Mouse (Mus musculus) forebrain, embryonic 11.5 days (tissue): Measurements from ENCODE around the gene Smad1. TPM values are rescaled to one million over a fixed set of nuclear protein-coding genes. Genes with fewer than 3 reads are reported as not detected.

Source experiments
- ATAC-seq: fragments of 200-750 bp; cut with Nextera tagmentation; replicated peaks from 2 replicates; pipeline ENCODE4 v1.8.0; 2017; ENCODE audit warnings: moderate TSS enrichment; ENCODE audit not compliant: low FRiP score
- DNase-seq: peaks from one replicate; pipeline ENCODE4 v3.0.0-alpha.2; 2017; ENCODE audit warnings: low spot score
- H3K27ac ChIP-seq: fragments of 300-500 bp; sonication (generic); 2 replicates; pipeline ENCODE4 v1.5.1; 2014; ENCODE audit warnings: low read depth, low read length
- H3K27me3 ChIP-seq: fragments of 300-500 bp; sonication (generic); 2 replicates; pipeline ENCODE4 v1.6.1; 2014; ENCODE audit warnings: mild to moderate bottlenecking, low read length, mixed read lengths; ENCODE audit not compliant: control insufficient read depth, insufficient read depth
- H3K36me3 ChIP-seq: fragments of 300-500 bp; sonication (generic); 2 replicates; pipeline ENCODE4 v1.6.1; 2014; ENCODE audit warnings: mild to moderate bottlenecking, low read length, moderate library complexity, mixed read lengths; ENCODE audit not compliant: control insufficient read depth, insufficient read depth
- H3K4me1 ChIP-seq: fragments of 300-500 bp; sonication (generic); replicated peaks from 2 replicates; pipeline ENCODE4 v1.6.1; 2014; ENCODE audit warnings: low read length, mixed read lengths; ENCODE audit not compliant: control insufficient read depth, insufficient read depth
- H3K4me2 ChIP-seq: fragments of 300-500 bp; sonication (generic); 2 replicates; pipeline ENCODE4 v1.6.1; 2014; ENCODE audit warnings: low read depth, mild to moderate bottlenecking, low read length, moderate library complexity, mixed read lengths; ENCODE audit not compliant: severe bottlenecking
- H3K4me3 ChIP-seq: fragments of 300-500 bp; sonication (generic); 2 replicates; pipeline ENCODE4 v1.5.1; 2014; ENCODE audit warnings: low read depth, low read length
- H3K9ac ChIP-seq: fragments of 300-500 bp; sonication (generic); 2 replicates; pipeline ENCODE4 v1.6.1; 2014; ENCODE audit warnings: low read length
- H3K9me3 ChIP-seq: fragments of 300-500 bp; sonication (generic); 2 replicates; pipeline ENCODE4 v1.6.1; 2016; ENCODE audit warnings: low read length, mixed read lengths; ENCODE audit not compliant: control insufficient read depth
- WGBS: fragments of 180-500 bp; shearing (Covaris S2); extraction: QIAGEN DNeasy Blood & Tissue Kit; methylation state at CpG from one replicate; pipeline ENCODE4 v1.1.7; 2014; 5-methylcytosine and 5-hydroxymethylcytosine counted together
- polyA plus RNA-seq: library from polyadenylated mRNA; unstranded; fragments of >200 nt; fragmentation: Nextera tagmentation; extraction: Ambion mirVana; gene quantifications from 2 replicates; pipeline ENCODE4 v1.2.1, GENCODE M21; 2014

Gene Smad1
- polyA plus RNA-seq, 1 experiment from 2014 or later = 57.6 TPM

DNA sequence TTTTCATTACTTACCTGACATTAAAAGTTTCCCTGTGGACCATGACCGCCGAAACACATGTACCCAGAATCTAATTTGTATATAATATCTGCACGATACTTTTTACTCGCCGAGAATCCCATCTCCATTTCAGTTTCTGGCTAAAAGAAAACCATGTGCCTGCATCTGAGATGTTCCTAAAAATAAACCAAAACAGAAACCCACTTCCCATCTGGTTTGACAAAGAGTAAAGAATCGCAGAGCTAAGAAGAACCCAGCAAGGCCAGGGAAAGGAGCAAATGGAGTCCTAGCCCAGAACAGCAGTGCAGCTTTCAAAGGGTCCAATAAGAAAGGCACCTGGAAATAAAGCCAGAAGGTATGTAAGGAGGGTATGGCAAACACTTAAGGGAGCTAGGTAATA, 30.2 kb downstream of the Smad1 start:
- no peaks in the 10 kb centered on the region for H3K9me3 ChIP-seq
- no peak overlapping the region for H3K27ac ChIP-seq
- H3K4me2 ChIP-seq = no peak overlapping the region
- DNase-seq (no peak), ATAC-seq (no peak)
- no peak overlapping the region for H3K4me3 ChIP-seq
- H3K9ac ChIP-seq = no peak overlapping the region
- 91% methylated on average over 6 of the region's 6 CpGs for WGBS
- peaks cover 3% of the 10 kb centered on the region; the same call in 1 of the 2 replicates for H3K36me3 ChIP-seq
- no peaks in the 10 kb centered on the region for H3K4me1 ChIP-seq
- H3K27me3 ChIP-seq = no peaks in the 10 kb centered on the region

DNA sequence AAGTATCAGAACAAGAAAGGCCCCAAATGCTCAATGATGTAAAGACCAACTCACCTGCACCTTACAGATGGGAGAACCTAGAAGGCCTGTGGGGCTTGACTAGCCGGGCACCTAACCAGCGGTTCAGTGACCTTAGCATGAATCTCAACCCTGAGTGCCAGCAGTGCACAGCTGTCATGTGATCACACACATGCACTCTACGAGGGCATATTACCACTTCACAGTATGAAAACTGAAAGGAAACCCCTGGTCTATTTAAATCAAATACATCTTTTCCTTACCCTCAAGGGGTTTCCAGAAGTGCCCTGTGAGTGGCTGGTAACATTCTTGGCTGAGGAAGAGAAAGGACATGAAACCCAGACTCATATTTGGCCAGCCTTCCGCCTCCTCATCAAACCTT, 31.4 kb downstream of the Smad1 start:
- Histone ChIP-seq H3K9me3 (no peaks in the 10 kb centered on the region), H3K27ac (no peak overlapping the region), H3K27me3 (no peaks in the 10 kb centered on the region), H3K4me2 (no peak overlapping the region), H3K9ac (no peak overlapping the region), H3K36me3 (peaks cover 3% of the 10 kb centered on the region; the same call in 1 of the 2 replicates), H3K4me1 (no peaks in the 10 kb centered on the region), H3K4me3 (no peak overlapping the region)
- no peak for DNase-seq
- WGBS = 92% methylated on average over 4 of the region's 4 CpGs
- ATAC-seq = no peak

DNA sequence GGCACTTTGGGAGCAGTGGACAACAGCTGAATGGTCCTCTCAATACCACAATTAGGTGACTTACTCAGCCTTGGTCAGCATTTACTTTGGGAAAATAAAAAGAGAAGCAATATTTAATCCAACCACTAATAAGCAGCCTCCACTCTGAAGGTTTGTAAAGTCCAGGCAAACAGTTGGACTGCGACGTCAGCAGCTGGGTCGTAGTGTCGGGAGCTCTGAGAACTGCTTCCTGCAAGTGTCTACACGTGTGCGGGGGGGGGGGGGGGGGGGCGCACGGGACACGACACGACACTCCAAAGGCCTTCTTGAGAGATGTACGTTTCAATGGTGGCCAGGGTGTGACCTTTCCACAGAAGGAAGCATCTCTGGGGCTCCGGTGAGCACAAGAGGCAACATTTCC, 32.0 kb downstream of the Smad1 start:
- Histone ChIP-seq H3K4me2 (no peak overlapping the region), H3K4me3 (no peak overlapping the region), H3K36me3 (peaks cover 3% of the 10 kb centered on the region; the same call in 1 of the 2 replicates), H3K27me3 (no peaks in the 10 kb centered on the region), H3K9me3 (no peaks in the 10 kb centered on the region), H3K27ac (no peak overlapping the region), H3K4me1 (no peaks in the 10 kb centered on the region), H3K9ac (no peak overlapping the region)
- ATAC-seq = no peak
- WGBS = 86% methylated on average over 12 of the region's 12 CpGs
- no peak for DNase-seq

DNA sequence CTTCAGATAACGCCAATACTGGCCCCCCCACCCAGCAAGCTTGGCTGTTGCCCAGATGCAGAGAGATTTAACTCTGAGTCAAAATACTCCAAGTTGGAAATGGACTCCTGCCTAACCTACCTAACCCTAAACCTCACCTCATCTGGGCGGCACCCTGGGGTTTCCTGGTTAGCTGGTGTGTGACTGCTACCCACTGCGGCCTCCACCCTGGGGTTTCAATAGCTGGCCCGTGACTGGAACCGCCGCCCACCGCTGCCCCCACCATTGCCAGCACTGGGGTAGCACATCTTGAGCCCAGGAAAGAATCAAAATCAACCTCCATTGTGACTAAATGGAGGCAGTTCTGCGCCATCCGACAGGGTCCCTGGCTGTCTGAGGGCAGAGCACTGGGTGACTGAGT, 33.1 kb downstream of the Smad1 start:
- ATAC-seq (no peak), DNase-seq (no peak)
- Histone ChIP-seq H3K27me3 (no peaks in the 10 kb centered on the region), H3K9ac (no peak overlapping the region), H3K36me3 (peaks cover under 1% of the 10 kb centered on the region; the same call in 1 of the 2 replicates), H3K9me3 (no peaks in the 10 kb centered on the region), H3K4me3 (no peak overlapping the region), H3K4me2 (no peak overlapping the region), H3K4me1 (no peaks in the 10 kb centered on the region), H3K27ac (no peak overlapping the region)
- WGBS = 92% methylated on average over 9 of the region's 9 CpGs

DNA sequence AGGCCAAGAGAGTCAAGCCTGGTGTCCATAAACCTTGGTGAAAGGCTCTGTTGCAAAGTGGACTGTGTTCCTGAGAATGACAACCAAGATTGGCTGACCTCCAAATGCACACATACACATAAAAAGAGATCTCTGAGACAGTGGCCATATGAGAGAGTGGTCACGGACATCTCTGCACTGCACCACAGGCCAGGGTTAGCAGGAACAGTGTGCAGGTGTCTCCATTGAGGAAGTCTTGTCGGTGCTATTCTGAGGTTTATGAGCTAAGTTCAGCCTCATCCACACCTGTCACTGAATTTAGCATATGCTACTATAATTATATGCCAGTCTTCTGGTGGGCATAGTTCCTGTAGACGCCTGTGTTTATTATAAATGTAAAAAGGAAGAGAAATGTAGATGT, 33.6 kb downstream of the Smad1 start:
- WGBS = 90% methylated on average over 3 of the region's 3 CpGs
- no peak for ATAC-seq

DNA sequence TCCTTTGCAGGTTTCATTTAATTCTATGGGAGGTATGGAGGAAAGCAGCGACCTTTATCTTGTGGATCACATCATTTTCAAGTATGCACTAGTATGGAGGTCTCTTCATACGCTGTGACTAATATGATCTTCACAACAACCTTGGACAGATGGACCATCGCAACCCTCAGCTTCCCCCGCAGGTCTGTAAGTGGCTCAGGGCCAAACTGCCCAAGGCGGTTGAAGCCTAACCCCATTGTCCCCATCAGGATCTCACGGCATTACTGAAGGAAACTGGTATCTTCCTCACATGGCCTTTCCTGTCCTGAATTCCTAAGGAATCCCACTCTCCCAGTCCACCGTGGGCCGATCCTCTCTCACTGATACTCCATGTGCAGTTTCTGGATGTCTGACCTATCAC, 34.5 kb downstream of the Smad1 start:
- Histone ChIP-seq H3K9me3 (no peaks in the 10 kb centered on the region), H3K4me1 (0 out of 2 replicates have a peak, but pooled peaks cover 2% of the 10 kb centered on the region), H3K36me3 (no peaks in the 10 kb centered on the region), H3K27me3 (no peaks in the 10 kb centered on the region), H3K4me3 (no peak overlapping the region), H3K4me2 (no peak overlapping the region), H3K9ac (no peak overlapping the region), H3K27ac (no peak overlapping the region)
- DNase-seq (no peak), ATAC-seq (no peak)
- WGBS = 94% methylated on average over 8 of the region's 8 CpGs

More for the DNA sequence above, 33.6 kb downstream of the Smad1 start:
- H3K4me2 ChIP-seq = no peak overlapping the region
- no peaks in the 10 kb centered on the region for H3K27me3 ChIP-seq
- no peak for DNase-seq
- H3K9ac ChIP-seq = no peak overlapping the region
- H3K36me3 ChIP-seq = no peaks in the 10 kb centered on the region
- no peaks in the 10 kb centered on the region for H3K9me3 ChIP-seq
- no peak overlapping the region for H3K4me3 ChIP-seq
- no peaks in the 10 kb centered on the region for H3K4me1 ChIP-seq
- H3K27ac ChIP-seq = no peak overlapping the region

DNA sequence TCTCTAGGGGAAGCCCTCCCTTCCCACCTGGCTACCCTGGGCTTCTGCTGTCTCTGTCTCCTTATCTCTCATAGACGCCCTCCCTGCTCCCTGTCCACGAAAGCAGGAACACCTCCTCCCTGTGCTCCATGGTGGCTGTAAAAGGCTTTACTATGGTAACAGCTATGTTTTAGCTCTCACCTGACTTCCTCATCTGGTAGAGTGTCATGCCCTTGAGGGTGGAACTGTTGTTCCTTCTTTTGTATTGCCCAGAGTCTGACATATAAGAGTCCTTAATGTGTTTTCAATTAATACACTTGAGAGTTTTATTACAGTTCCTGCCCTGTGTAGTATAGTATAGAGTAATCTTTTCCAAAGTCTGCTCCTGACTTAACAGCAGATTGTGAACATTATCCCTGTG, 36.9 kb downstream of the Smad1 start:
- H3K36me3 ChIP-seq = no peaks in the 10 kb centered on the region
- ATAC-seq (no peak), DNase-seq (no peak)
- H3K9me3 ChIP-seq = no peaks in the 10 kb centered on the region
- no peak overlapping the region for H3K27ac ChIP-seq
- H3K4me1 ChIP-seq = 0 out of 2 replicates have a peak, but pooled peaks cover 2% of the 10 kb centered on the region
- no peak overlapping the region for H3K4me3 ChIP-seq
- H3K4me2 ChIP-seq = no peak overlapping the region
- H3K27me3 ChIP-seq = no peaks in the 10 kb centered on the region
- WGBS = 77% methylated on average over 2 of the region's 2 CpGs
- H3K9ac ChIP-seq = no peak overlapping the region

DNA sequence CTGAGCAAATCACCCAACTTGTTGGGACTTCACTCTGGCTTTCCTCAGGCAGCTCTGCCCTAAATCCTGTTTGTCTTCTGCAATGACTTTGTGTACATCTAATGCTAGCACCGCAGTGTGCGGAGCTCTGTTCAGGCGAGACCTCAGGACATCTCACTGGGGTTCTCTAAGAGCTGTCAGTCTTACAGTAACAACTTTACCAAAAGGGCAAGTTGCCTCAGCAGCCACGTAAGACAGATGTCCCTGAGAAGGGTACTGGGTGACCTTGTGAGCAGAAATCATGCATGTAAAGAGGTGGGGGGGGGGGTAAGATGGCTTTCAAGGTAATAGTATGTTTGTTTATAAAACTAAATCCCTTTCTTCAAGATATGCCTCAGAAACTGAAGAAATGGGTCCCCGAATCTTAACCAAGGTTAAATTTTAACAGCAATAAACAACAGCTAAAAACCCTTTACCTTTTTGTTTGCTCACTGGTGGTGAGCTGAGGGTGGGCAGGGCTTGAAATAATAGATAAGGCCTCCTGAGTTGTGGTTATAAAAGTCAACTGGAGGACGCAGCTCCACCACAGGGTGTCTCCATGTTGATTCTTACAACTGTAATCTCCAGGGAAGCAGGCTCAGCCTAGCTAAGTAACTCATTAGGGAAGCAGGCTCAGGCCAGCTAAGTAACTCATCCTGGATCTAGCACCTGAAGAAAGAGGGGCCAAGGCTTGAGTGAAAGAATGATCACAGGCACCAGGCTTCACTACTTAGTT, 38.4 kb downstream of the Smad1 start:
- Histone ChIP-seq H3K9ac (no peak overlapping the region), H3K36me3 (no peaks in the 10 kb centered on the region), H3K9me3 (no peaks in the 10 kb centered on the region), H3K27me3 (no peaks in the 10 kb centered on the region), H3K4me2 (no peak overlapping the region), H3K4me3 (no peak overlapping the region), H3K4me1 (peaks cover 6% of the 10 kb centered on the region; the same call in 1 of the 2 replicates), H3K27ac (no peak overlapping the region)
- no peak for ATAC-seq
- DNase-seq = no peak
- whole genome bisulfite sequencing = 79% methylated on average over 6 of the region's 6 CpGs

DNA sequence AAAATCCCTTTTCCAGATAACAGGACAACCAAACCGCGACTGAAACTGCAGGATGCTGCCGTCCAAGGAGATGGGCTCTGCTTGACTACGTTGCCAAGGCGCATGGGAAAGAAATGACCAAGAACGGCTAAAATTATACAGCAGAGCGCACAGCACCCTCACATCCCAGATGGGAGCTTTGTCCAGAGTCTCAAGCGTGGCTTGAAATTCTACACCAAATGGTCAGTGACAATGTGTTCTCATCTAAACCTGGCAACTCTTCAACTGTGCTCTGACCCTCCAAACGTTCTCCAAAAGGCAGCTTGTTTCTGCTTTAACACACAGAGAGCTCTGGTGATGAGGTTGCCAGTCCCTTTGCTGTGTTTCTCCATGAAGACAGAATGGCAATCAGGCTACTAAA, 39.0 kb downstream of the Smad1 start:
- Histone ChIP-seq H3K9ac (no peak overlapping the region), H3K4me3 (no peak overlapping the region), H3K9me3 (no peaks in the 10 kb centered on the region), H3K27me3 (no peaks in the 10 kb centered on the region), H3K4me2 (no peak overlapping the region), H3K4me1 (peaks cover 8% of the 10 kb centered on the region; the same call in 1 of the 2 replicates), H3K36me3 (no peaks in the 10 kb centered on the region), H3K27ac (no peak overlapping the region)
- ATAC-seq (no peak), DNase-seq (no peak)
- 59% methylated on average over 9 of the region's 9 CpGs for WGBS
